Mouse (Mus musculus): ENCODE data around the gene Dmrt1.

The Dmrt1 gene

GRCm38 (mm10) chr19:25628490-25628889 is 123.1 kb downstream of the Dmrt1 start:
- peak; percentile 72 to 76 for DNase-seq

DNA sequence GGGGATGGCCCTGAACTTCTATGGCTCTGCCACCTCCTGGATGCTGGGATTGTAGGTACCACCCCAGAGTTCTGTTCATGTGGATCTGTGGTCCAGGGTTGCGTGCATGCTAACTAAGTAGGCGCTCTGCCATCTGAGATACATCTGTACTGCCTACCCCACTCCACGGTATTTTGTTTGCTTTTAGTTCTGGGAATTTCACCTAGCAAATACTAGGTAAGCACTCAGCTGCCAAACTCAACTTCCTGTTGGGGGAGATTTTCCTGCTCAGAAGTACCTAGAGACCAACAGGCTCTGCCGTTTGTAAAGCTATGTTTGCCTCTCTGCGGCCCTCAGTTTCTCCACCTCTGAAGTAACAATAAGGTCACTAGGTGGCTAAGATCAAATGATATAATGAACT is 129.7 kb downstream of the Dmrt1 start:
- no peak for DNase-seq

DNA sequence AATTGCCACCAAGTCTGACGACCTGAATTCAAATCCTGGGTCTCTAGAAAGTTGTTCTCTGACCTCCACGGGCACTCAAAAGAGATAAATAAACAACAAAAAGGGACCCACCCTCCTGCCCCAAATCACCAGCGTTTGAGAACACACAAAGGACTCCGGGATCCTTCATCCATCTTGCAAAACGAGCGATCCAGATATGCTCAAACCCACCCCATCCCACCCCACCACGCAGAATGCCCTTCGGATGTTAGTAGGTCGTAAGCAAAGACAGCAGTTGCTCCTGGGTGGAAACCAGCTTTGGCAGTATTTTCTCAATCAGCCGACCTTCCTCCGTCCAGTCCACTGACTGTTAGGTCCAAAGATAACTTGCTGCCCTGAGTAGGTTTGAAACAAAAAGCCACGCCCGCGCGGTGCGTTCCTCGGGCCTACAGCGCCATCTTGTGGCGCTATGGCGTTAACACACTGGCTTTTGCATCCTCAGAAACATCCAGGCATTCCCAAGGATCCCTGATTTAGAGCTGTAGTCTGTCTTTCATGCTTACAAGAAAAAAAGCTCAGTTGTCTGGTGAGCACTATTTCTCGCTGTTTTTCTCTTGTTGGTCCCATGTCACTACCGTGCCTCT is 130.3 kb downstream of the Dmrt1 start:
- peak; percentile 66 to 79 for DNase-seq

DNA sequence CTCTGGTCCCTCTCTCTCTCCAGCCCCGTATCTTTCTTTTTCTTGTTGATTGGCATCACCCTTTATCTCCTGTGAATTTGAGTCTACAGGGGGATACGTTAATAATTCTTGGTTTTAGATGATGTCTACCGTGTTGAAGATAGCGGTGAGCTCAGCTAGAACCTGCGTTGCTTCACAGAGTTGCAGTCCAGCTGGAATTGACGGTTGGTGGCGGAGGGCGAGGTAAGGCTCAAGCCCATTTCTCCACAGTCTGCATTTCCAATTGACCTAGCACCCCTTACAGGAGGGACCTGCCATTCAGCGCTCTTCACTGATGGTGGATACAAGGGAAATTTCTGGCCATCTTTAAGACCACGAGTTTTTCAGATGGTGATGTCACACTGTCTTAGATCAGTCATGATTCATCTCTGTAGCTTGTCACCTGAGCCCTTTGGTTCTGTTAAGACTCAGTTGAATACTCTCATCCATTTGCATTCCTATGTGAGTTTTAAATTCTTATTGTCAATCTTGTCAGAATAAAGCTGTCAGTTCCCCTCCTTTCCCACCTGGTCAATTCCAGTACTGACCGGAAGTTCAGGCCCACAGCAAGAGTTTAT is 133.4 kb downstream of the Dmrt1 start:
- no peak for DNase-seq

DNA sequence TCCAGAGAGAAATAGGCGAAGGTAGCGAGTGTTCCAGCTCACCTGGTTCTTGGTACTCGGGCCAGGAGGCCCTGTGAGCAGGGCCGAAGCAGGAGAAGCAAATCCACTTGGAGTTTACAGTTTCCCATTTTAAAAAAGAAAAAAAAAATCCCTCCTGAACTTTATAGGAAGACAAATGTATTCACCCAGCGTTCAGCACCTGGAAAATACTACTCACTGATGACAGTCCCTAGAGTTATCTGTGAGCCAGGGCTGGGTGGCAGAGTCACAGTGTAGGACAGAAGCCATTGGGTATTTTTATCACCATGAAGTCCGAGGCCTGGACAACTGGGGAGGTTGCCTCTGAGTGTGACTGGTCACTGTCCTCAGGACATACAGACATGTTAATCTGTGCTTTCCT is 136.4 kb downstream of the Dmrt1 start:
- no peak for DNase-seq

DNA sequence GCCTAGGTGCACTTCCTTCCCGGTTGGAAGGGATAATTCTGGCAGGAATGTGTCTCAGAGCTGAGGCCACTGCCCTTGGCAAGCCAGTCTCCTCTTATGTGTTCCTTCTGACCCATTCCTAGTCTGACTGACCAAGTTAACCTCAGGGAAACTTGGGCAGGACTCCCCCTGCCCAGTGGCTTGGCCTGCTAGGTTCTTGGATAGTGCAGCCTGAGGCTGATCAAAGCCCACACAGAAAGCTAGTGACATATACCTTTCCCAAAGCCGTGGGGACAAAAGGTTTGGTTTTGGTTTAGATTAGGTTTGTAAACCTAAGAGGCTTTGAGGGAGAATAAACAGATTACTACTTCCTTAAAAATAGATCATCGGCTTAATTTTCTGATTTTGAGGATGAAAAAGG is 141.7 kb downstream of the Dmrt1 start:
- DNase-seq, result no peak

- no peak for DNase-seq
Measured at GRCm38 (mm10) chr19:25648701-25649100, 143.3 kb downstream of the Dmrt1 start.

GRCm38 (mm10) chr19:25650474-25650873 is 145.1 kb downstream of the Dmrt1 start:
- no peak for DNase-seq

GRCm38 (mm10) chr19:25652560-25652959 is 147.1 kb downstream of the Dmrt1 start:
- no peak for DNase-seq

Data from kidney, postnatal 25 days (tissue).